Mouse (Mus musculus) ES-E14 (cell line): ENCODE data around the gene Ugt1a7c.

Experiments used
- CHD2 ChIP-seq: IDR thresholded peaks from 2 replicates; pipeline ENCODE4 v1.6.1; 2014; ENCODE audit warnings: mild to moderate bottlenecking, low read depth, low read length, inconsistent platforms
- HCFC1 ChIP-seq: IDR thresholded peaks from 2 replicates; pipeline ENCODE4 v1.6.1; 2012; ENCODE audit warnings: low read length, inconsistent platforms, borderline replicate concordance; ENCODE audit not compliant: insufficient read depth

DNA sequence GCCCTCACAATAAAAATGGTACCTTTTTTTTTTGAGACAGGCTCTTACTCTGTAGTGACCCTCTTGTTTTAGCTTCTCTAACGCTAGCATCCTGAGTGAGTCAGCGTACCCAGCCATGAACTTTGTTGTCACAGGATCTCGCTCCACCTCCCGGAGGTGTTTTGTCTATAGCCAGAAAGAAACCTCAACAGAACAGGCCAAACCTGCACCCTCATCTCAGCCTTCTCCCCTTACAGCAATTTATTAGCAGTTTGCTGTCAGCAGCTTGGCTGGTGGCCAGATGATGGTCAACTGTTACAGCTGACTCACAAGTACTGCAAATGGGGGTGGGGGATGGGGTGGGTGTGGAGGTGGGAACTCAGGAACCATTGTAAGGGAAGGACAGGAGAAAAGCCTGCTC lies 167.4 kb downstream of the Ugt1a7c start:
- no peak; the same call in 1 of the 2 replicates for TF ChIP-seq CHD2
- no peak for TF ChIP-seq HCFC1
